Mouse (Mus musculus) heart, adult 2 months (tissue): ENCODE results near the gene Cradd. TPM values are rescaled to one million over a fixed set of nuclear protein-coding genes. Genes with fewer than 3 reads are reported as not detected.

Experiments
- DNase-seq, 2 experiments: peaks; one replicate each; pipeline ENCODE4 v3.0.0; 2021
- H3K27ac ChIP-seq: fragments of 200-600 bp; 2 replicates; pipeline ENCODE4 v1.8.1; 2022
- H3K27me3 ChIP-seq: fragments of 200-500 bp; 2 replicates; pipeline ENCODE4 v1.6.1; 2012; ENCODE audit warnings: mild to moderate bottlenecking, low read length, inconsistent platforms, mixed read lengths; ENCODE audit not compliant: control insufficient read depth, insufficient read depth
- H3K36me3 ChIP-seq: fragments of 200-500 bp; 2 replicates; pipeline ENCODE4 v1.6.1; 2012; ENCODE audit warnings: low read length, inconsistent platforms; ENCODE audit not compliant: control insufficient read depth, insufficient read depth
- H3K4me1 ChIP-seq: fragments of 200-500 bp; 2 replicates; pipeline ENCODE4 v1.6.1; 2011; ENCODE audit warnings: low read length; ENCODE audit not compliant: control insufficient read depth, insufficient read depth
- H3K4me3 ChIP-seq: fragments of 200-600 bp; 2 replicates; pipeline ENCODE4 v1.8.1; 2022
- H3K79me2 ChIP-seq: fragments of 200-500 bp; replicated peaks from 2 replicates; pipeline ENCODE4 v1.6.1; 2012; ENCODE audit warnings: mild to moderate bottlenecking, inconsistent platforms, low read length, moderate library complexity, mixed read lengths; ENCODE audit not compliant: control insufficient read depth, insufficient read depth
- H3K9ac ChIP-seq: fragments of 200-500 bp; 2 replicates; pipeline ENCODE4 v1.6.1; 2012; ENCODE audit warnings: low read depth, mild to moderate bottlenecking, control low read depth, inconsistent platforms, low read length, mixed read lengths
- CTCF ChIP-seq: fragments of 200-600 bp; IDR thresholded peaks from 2 replicates; pipeline ENCODE4 v1.8.1; 2022; ENCODE audit warnings: antibody characterized with exemption, mild to moderate bottlenecking, moderate library complexity
- EP300 ChIP-seq: fragments of 200-500 bp; IDR thresholded peaks from 2 replicates; pipeline ENCODE4 v1.6.1; 2011; ENCODE audit warnings: low read depth, low read length, control low read depth; ENCODE audit not compliant: insufficient read depth
- POLR2A ChIP-seq: fragments of 200-500 bp; IDR thresholded peaks from 2 replicates; pipeline ENCODE4 v1.6.1; 2011; ENCODE audit warnings: mild to moderate bottlenecking, low read depth, low read length, control low read depth; ENCODE audit not compliant: insufficient read depth
- WGBS: fragments of 180-500 bp; shearing (Covaris S2); methylation state at CpG from one replicate; pipeline ENCODE4 v1.1.7; 2018; 5-methylcytosine and 5-hydroxymethylcytosine counted together
- intact Hi-C: fragments of 180-260 bp; cut with DNase I; formaldehyde crosslinking; loops from one replicate; pipeline ENCODE4 v1.15.1; 2025
- polyA plus RNA-seq: library from polyadenylated mRNA; depleted of rRNA; stranded (reverse); fragments of >200 nt; gene quantifications from 2 replicates; pipeline ENCODE4 v1.2.3, GENCODE M21; 2012
- total RNA-seq, 2 experiments: library from RNA; stranded (reverse); gene quantifications; 2 replicates each; pipeline ENCODE4 v1.2.3; 2021

Cradd gene
- total and polyA plus RNA-seq, 3 experiments, result 9.9 to 15.1 (median 10.3) TPM

DNA sequence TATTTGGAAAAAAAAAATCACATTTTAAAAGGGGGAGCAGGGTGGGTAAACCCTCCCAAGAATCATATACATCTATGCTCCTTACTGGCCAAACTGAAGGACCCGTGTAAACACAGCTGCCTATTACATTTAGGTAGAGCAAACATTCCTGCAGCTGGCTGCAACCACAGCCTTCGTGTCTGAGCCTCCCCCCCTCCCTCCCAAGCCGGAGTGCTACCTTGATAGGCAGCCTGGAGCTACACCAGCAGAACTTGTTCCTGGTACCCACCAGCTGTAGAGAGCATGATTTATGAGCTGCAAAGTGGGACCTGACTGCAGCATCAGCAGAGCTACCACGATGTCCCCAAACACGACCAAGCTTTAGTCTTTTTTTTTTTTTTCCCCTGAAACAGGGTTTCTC is 9.9 kb downstream of the Cradd start:
- DNase-seq, result no peak
- H3K36me3 ChIP-seq, result no peaks in the 10 kb centered on the region
- H3K27ac ChIP-seq, result peak overlapping the region; percentile 88
- 37% methylated on average over 5 of the region's 5 CpGs for WGBS
- peak overlapping the region; percentile 30; the same call in 1 of the 2 replicates for H3K9ac ChIP-seq
- H3K4me3 ChIP-seq, result no peak overlapping the region
- no peaks in the 10 kb centered on the region for H3K27me3 ChIP-seq
- no peaks in the 10 kb centered on the region for H3K79me2 ChIP-seq
- TF ChIP-seq CTCF (no peak), POLR2A (no peak; the same call in 1 of the 2 replicates), EP300 (no peak)
- intact Hi-C loops, result no loop called here
- peaks cover 13% of the 10 kb centered on the region for H3K4me1 ChIP-seq

GRCm38 (mm10) chr10:95313524-95313923 is 10.4 kb downstream of the Cradd start:
- peak; percentile 86 for TF ChIP-seq EP300
- no peak for TF ChIP-seq CTCF
- peak; percentile 37; the same call in 1 of the 2 replicates for TF ChIP-seq POLR2A
- intact Hi-C loops, result loop anchor here (2.0 kb wide), 1 partner anchor 15 kb away; no protein-coding TSS in a partner anchor
- Histone ChIP-seq H3K4me3 (no peak overlapping the region), H3K27ac (peak overlapping the region; percentile 88), H3K4me1 (peaks cover 13% of the 10 kb centered on the region), H3K79me2 (no peaks in the 10 kb centered on the region), H3K27me3 (no peaks in the 10 kb centered on the region), H3K9ac (no peak overlapping the region), H3K36me3 (no peaks in the 10 kb centered on the region)
- DNase-seq, result peak in 1 of 2 experiments; percentile 73
- 57% methylated on average over 9 of the region's 9 CpGs for WGBS

DNA sequence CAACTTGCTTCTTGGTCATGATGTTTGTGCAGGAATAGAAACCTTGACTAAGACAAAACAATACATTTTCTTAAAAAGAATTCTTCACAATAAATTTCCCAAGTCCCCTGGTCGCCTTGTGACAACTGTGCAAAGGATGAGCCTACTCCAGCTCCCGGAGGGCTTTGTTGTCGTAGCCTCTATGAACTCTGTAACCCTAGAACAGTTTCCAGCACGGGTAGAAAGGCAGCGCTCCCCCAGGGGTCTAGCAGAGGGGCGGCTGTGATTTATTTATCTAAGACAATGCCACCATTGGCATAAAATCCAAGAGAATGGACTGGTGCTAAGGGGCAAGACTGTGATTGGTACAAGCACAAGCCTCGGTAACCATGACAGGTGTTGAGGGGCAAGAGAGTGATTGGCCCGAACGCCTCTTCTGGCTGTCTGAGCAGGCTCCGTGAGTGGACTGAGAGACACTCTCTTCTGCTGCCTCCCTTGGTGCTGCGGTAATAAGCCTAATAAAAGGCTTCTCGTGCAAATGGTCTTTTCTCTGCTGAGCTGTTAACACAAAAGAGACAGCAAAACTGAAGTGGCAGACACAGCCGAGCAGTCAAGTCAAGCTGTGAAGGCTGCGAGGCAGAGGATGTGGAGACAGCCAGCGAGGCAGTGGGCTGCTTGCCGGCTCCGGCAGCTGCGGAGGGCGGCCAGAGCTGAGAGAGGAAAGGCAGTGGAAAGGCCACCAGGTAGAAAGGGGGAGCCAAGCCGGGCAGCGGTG is 13.1 kb downstream of the Cradd start:
- Histone ChIP-seq H3K27ac (peak overlapping the region; percentile 23; the same call in 1 of the 2 replicates), H3K79me2 (no peaks in the 10 kb centered on the region), H3K4me3 (no peak overlapping the region), H3K9ac (no peak overlapping the region), H3K4me1 (peaks cover 6% of the 10 kb centered on the region), H3K36me3 (0 out of 2 replicates have a peak, but pooled peaks cover 4% of the 10 kb centered on the region), H3K27me3 (no peaks in the 10 kb centered on the region)
- no peak for DNase-seq
- no peak for TF ChIP-seq CTCF
- no peak for TF ChIP-seq POLR2A
- no peak for TF ChIP-seq EP300
- intact Hi-C loops, result no loop called here
- 83% methylated on average over 21 of the region's 21 CpGs for WGBS

GRCm38 (mm10) chr10:95309412-95310322 is 14.3 kb downstream of the Cradd start:
- Histone ChIP-seq H3K79me2 (no peaks in the 10 kb centered on the region), H3K4me3 (no peak overlapping the region), H3K9ac (no peak overlapping the region), H3K36me3 (0 out of 2 replicates have a peak, but pooled peaks cover 4% of the 10 kb centered on the region), H3K4me1 (peaks cover 8% of the 10 kb centered on the region), H3K27ac (no peak overlapping the region), H3K27me3 (no peaks in the 10 kb centered on the region)
- DNase-seq, result no peak
- 69% methylated on average over 13 of the region's 13 CpGs for WGBS
- TF ChIP-seq POLR2A (no peak), CTCF (no peak)
- intact Hi-C loops, result no loop called here

- intact Hi-C loops, result no loop called here
- WGBS, result 85% methylated on average over 12 of the region's 12 CpGs
- Histone ChIP-seq H3K4me1 (peaks cover 8% of the 10 kb centered on the region), H3K27me3 (no peaks in the 10 kb centered on the region), H3K36me3 (0 out of 2 replicates have a peak, but pooled peaks cover 4% of the 10 kb centered on the region), H3K79me2 (no peaks in the 10 kb centered on the region), H3K9ac (no peak overlapping the region), H3K27ac (no peak overlapping the region), H3K4me3 (no peak overlapping the region)
- TF ChIP-seq CTCF (no peak), EP300 (no peak), POLR2A (no peak)
- DNase-seq, result no peak
Observed at GRCm38 (mm10) chr10:95308991-95309390, 14.9 kb downstream of the Cradd start.

- no peak overlapping the region for H3K27ac ChIP-seq
- intact Hi-C loops, result no loop called here
- no peaks in the 10 kb centered on the region for H3K27me3 ChIP-seq
- H3K4me3 ChIP-seq, result no peak overlapping the region
- H3K36me3 ChIP-seq, result 0 out of 2 replicates have a peak, but pooled peaks cover 4% of the 10 kb centered on the region
- H3K9ac ChIP-seq, result no peak overlapping the region
- no peak for DNase-seq
- 95% methylated on average over 5 of the region's 5 CpGs for WGBS
- peaks cover 7% of the 10 kb centered on the region for H3K4me1 ChIP-seq
- TF ChIP-seq CTCF, result peak; percentile 29
- no peak for TF ChIP-seq POLR2A
- no peaks in the 10 kb centered on the region for H3K79me2 ChIP-seq
Observed at GRCm38 (mm10) chr10:95307916-95308315, 16.0 kb downstream of the Cradd start.
